Mouse (Mus musculus): ENCODE measurements around the gene Clstn1. TPM values are rescaled to one million over a fixed set of nuclear protein-coding genes. Genes with fewer than 3 reads are reported as not detected.

Clstn1 gene
- polyA plus RNA-seq, 2 experiments = 1.3 to 1.4 TPM

GRCm38 (mm10) chr4:149585236-149585635 is 1.0 kb upstream of the Clstn1 start:
- WGBS (ENCODE audit: insufficient replicate concordance) = 55% methylated on average over 8 of the region's 8 CpGs
- peaks cover 52% of the 10 kb centered on the region for H3K27me3 ChIP-seq (ENCODE audit: control insufficient read depth, insufficient read depth, low read length)
- no peaks in the 10 kb centered on the region for H3K36me3 ChIP-seq (replicated peaks; ENCODE audit: control insufficient read depth, insufficient read depth, low read depth)
- H3K4me3 ChIP-seq (ENCODE audit: insufficient read depth in 1 of 2, low read depth in 2 of 2, low read length in 2 of 2) = no peak overlapping the region
- no peaks in the 10 kb centered on the region for H3K4me1 ChIP-seq (replicated peaks; ENCODE audit: control insufficient read depth in 2 of 2, insufficient read depth in 2 of 2, low read length in 1 of 2)
- no peak overlapping the region for H3K27ac ChIP-seq
- DNase-seq (ENCODE audit: low read depth in 3 of 3, low spot score in 3 of 3) (no peak), ATAC-seq (ENCODE audit: insufficient read depth) (no peak)
- H3K4me2 ChIP-seq (ENCODE audit: low read depth) = no peak overlapping the region
- TF ChIP-seq EP300 (IDR thresholded peaks at IDR 0.05; ENCODE audit: low read depth) (no peak), CTCF (IDR thresholded peaks at IDR 0.05; ENCODE audit: low read depth) (no peak)
- no peaks in the 10 kb centered on the region for H3K9me3 ChIP-seq (ENCODE audit: control insufficient read depth, low read length)
- H3K9ac ChIP-seq (replicated peaks) = no peak overlapping the region

GRCm38 (mm10) chr4:149586783-149587595 is 721 bp downstream of the Clstn1 start:
- H3K4me3 ChIP-seq (ENCODE audit: insufficient read depth in 1 of 2, low read depth in 2 of 2, low read length in 2 of 2) = peak overlapping the region; percentile 37 to 56
- ATAC-seq (ENCODE audit: insufficient read depth) (no peak), DNase-seq (ENCODE audit: low read depth in 3 of 3, low spot score in 3 of 3) (no peak)
- no peak overlapping the region for H3K9ac ChIP-seq (replicated peaks)
- under 1% methylated on average over 72 of the region's 72 CpGs for WGBS (ENCODE audit: insufficient replicate concordance)
- H3K9me3 ChIP-seq (ENCODE audit: control insufficient read depth, low read length) = no peaks in the 10 kb centered on the region
- H3K27me3 ChIP-seq (ENCODE audit: control insufficient read depth, insufficient read depth, low read length) = peaks cover 52% of the 10 kb centered on the region
- no peaks in the 10 kb centered on the region for H3K36me3 ChIP-seq (replicated peaks; ENCODE audit: control insufficient read depth, insufficient read depth, low read depth)
- H3K4me1 ChIP-seq (replicated peaks; ENCODE audit: control insufficient read depth in 2 of 2, insufficient read depth in 2 of 2, low read length in 1 of 2) = no peaks in the 10 kb centered on the region
- peak overlapping the region; percentile 56 for H3K4me2 ChIP-seq (ENCODE audit: low read depth)
- H3K27ac ChIP-seq = no peak overlapping the region
- TF ChIP-seq EP300 (IDR thresholded peaks at IDR 0.05; ENCODE audit: low read depth) (no peak), CTCF (IDR thresholded peaks at IDR 0.05; ENCODE audit: low read depth) (no peak)

GRCm38 (mm10) chr4:149587596-149588168 is 1.4 kb downstream of the Clstn1 start:
- Histone ChIP-seq H3K9me3 (ENCODE audit: control insufficient read depth, low read length) (no peaks in the 10 kb centered on the region), H3K27ac (no peak overlapping the region), H3K4me1 (replicated peaks; ENCODE audit: control insufficient read depth in 2 of 2, insufficient read depth in 2 of 2, low read length in 1 of 2) (no peaks in the 10 kb centered on the region), H3K4me2 (ENCODE audit: low read depth) (peak overlapping the region; percentile 56; the same call in 1 of the 2 replicates), H3K4me3 (ENCODE audit: insufficient read depth in 1 of 2, low read depth in 2 of 2, low read length in 2 of 2) (peak overlapping the region in 1 of 2 experiments; percentile 56; a peak in 2 of 4 replicates), H3K36me3 (replicated peaks; ENCODE audit: control insufficient read depth, insufficient read depth, low read depth) (no peaks in the 10 kb centered on the region), H3K27me3 (ENCODE audit: control insufficient read depth, insufficient read depth, low read length) (peaks cover 52% of the 10 kb centered on the region), H3K9ac (replicated peaks) (no peak overlapping the region)
- TF ChIP-seq EP300 (IDR thresholded peaks at IDR 0.05; ENCODE audit: low read depth) = no peak
- no peak for TF ChIP-seq CTCF (IDR thresholded peaks at IDR 0.05; ENCODE audit: low read depth)
- WGBS (ENCODE audit: insufficient replicate concordance) = 8% methylated on average over 24 of the region's 24 CpGs
- no peak for ATAC-seq (ENCODE audit: insufficient read depth)
- no peak for DNase-seq (ENCODE audit: low read depth in 3 of 3, low spot score in 3 of 3)

GRCm38 (mm10) chr4:149590200-149590599 is 3.9 kb downstream of the Clstn1 start:
- Histone ChIP-seq H3K4me1 (replicated peaks; ENCODE audit: control insufficient read depth in 2 of 2, insufficient read depth in 2 of 2, low read length in 1 of 2) (no peaks in the 10 kb centered on the region), H3K4me2 (ENCODE audit: low read depth) (no peak overlapping the region), H3K36me3 (replicated peaks; ENCODE audit: control insufficient read depth, insufficient read depth, low read depth) (no peaks in the 10 kb centered on the region), H3K27ac (no peak overlapping the region), H3K4me3 (ENCODE audit: insufficient read depth in 1 of 2, low read depth in 2 of 2, low read length in 2 of 2) (no peak overlapping the region), H3K9me3 (ENCODE audit: control insufficient read depth, low read length) (no peaks in the 10 kb centered on the region), H3K27me3 (ENCODE audit: control insufficient read depth, insufficient read depth, low read length) (peaks cover 39% of the 10 kb centered on the region), H3K9ac (replicated peaks) (no peak overlapping the region)
- ATAC-seq (ENCODE audit: insufficient read depth) (no peak), DNase-seq (ENCODE audit: low read depth in 3 of 3, low spot score in 3 of 3) (no peak)
- 35% methylated on average over 1 of the region's 1 CpGs for WGBS (ENCODE audit: insufficient replicate concordance)
- peak; percentile 27; the same call in 1 of the 2 replicates for TF ChIP-seq CTCF (IDR thresholded peaks at IDR 0.05; ENCODE audit: low read depth)
- no peak for TF ChIP-seq EP300 (IDR thresholded peaks at IDR 0.05; ENCODE audit: low read depth)

GRCm38 (mm10) chr4:149591486-149591885 is 5.2 kb downstream of the Clstn1 start:
- Histone ChIP-seq H3K27me3 (ENCODE audit: control insufficient read depth, insufficient read depth, low read length) (peaks cover 26% of the 10 kb centered on the region), H3K4me2 (ENCODE audit: low read depth) (no peak overlapping the region), H3K4me1 (replicated peaks; ENCODE audit: control insufficient read depth in 2 of 2, insufficient read depth in 2 of 2, low read length in 1 of 2) (no peaks in the 10 kb centered on the region), H3K36me3 (replicated peaks; ENCODE audit: control insufficient read depth, insufficient read depth, low read depth) (no peaks in the 10 kb centered on the region), H3K9ac (replicated peaks) (no peak overlapping the region), H3K9me3 (ENCODE audit: control insufficient read depth, low read length) (no peaks in the 10 kb centered on the region), H3K4me3 (ENCODE audit: insufficient read depth in 1 of 2, low read depth in 2 of 2, low read length in 2 of 2) (no peak overlapping the region), H3K27ac (no peak overlapping the region)
- ATAC-seq (ENCODE audit: insufficient read depth) (no peak), DNase-seq (ENCODE audit: low read depth in 3 of 3, low spot score in 3 of 3) (no peak)
- WGBS (ENCODE audit: insufficient replicate concordance) = 59% methylated on average over 2 of the region's 2 CpGs
- no peak for TF ChIP-seq EP300 (IDR thresholded peaks at IDR 0.05; ENCODE audit: low read depth)
- no peak for TF ChIP-seq CTCF (IDR thresholded peaks at IDR 0.05; ENCODE audit: low read depth)

All from liver, embryonic 14.5 days (tissue).